In genomic region chr19:46303251-46304215, GRCm38 (mm10) we compare ENCODE assay signal across 8 mouse cellular contexts. TPM values are rescaled to one million over a fixed set of nuclear protein-coding genes. Genes with fewer than 3 reads are reported as not detected.
DNase-seq lines count a peak whose midpoint lies in the region; ATAC-seq and TF ChIP-seq lines count a peak whose summit lies in the region.

No protein-coding gene starts in this region.

- H3K4me2 ChIP-seq in limb, embryonic 14.5 days (replicated peaks; ENCODE audit: low read depth, low read length, severe bottlenecking) = peak overlapping the region; percentile 98
- H3K4me2 ChIP-seq in stomach, embryonic 15.5 days = peak overlapping the region; percentile 85

- H3K4me1 ChIP-seq in thymus, adult 2 months (replicated peaks; ENCODE audit: control insufficient read depth, insufficient read depth, low read length) = peaks cover 13% of the 10 kb centered on the region
- peaks cover 13% of the 10 kb centered on the region for H3K4me1 ChIP-seq in limb, embryonic 14.5 days (ENCODE audit: control insufficient read depth, insufficient read depth, low read length)
- peaks cover 12% of the 10 kb centered on the region for H3K4me1 ChIP-seq in stomach, embryonic 15.5 days

- TF ChIP-seq CTCF in gastrocnemius, adult 2 months (IDR thresholded peaks at IDR 0.05) = no peak
- TF ChIP-seq CTCF in thymus, adult 2 months (IDR thresholded peaks at IDR 0.05; ENCODE audit: borderline replicate concordance, control insufficient read depth, extremely low read depth, insufficient read depth, low read length, poor library complexity) = no peak

- no peak for TF ChIP-seq POLR2A in thymus, adult 2 months (IDR thresholded peaks at IDR 0.05; ENCODE audit: control insufficient read depth, extremely low read depth, insufficient read depth, low read length, poor library complexity)
- TF ChIP-seq POLR2A in limb, embryonic 14.5 days (IDR thresholded peaks at IDR 0.05; ENCODE audit: borderline replicate concordance, extremely low read depth, insufficient read depth, insufficient read length) = no peak

- peak; percentile 20 for DNase-seq in gastrocnemius, adult 2 months
- DNase-seq in gastrocnemius, postnatal 10 days = no peak
- DNase-seq in thymus, adult 2 months = peak; percentile 1
- no peak for DNase-seq in thymus, postnatal 14 days
- no peak for DNase-seq in limb, embryonic 14.5 days (ENCODE audit: low spot score)
- DNase-seq in urinary bladder, postnatal 14 days (ENCODE audit: low spot score) = no peak
- DNase-seq in urinary bladder, adult 18-20 months (ENCODE audit: low spot score in 2 of 2) = no peak

- intact Hi-C loops in gastrocnemius, adult 2 months (cut with DNase I) = no loop called here

- no peaks in the 10 kb centered on the region for H3K36me3 ChIP-seq in thymus, adult 2 months (ENCODE audit: control insufficient read depth, insufficient read depth, low read length)
- H3K36me3 ChIP-seq in limb, embryonic 14.5 days (ENCODE audit: control insufficient read depth, insufficient read depth, low read length) = peaks cover 5% of the 10 kb centered on the region
- H3K36me3 ChIP-seq in stomach, embryonic 15.5 days = no peaks in the 10 kb centered on the region

- H3K9ac ChIP-seq in limb, embryonic 14.5 days (ENCODE audit: low read depth, low read length, severe bottlenecking) = peak overlapping the region; percentile 64; the same call in 1 of the 2 replicates
- H3K9ac ChIP-seq in stomach, embryonic 15.5 days = peak overlapping the region; percentile 26; the same call in 1 of the 2 replicates

- no peak for ATAC-seq in limb, embryonic 14.5 days (ENCODE audit: low FRiP score, low read depth)
- ATAC-seq in stomach, embryonic 15.5 days (ENCODE audit: insufficient read depth, low FRiP score, low read depth) = no peak

- no peaks in the 10 kb centered on the region for H3K9me3 ChIP-seq in limb, embryonic 14.5 days (ENCODE audit: control insufficient read depth, low read length)
- H3K9me3 ChIP-seq in stomach, embryonic 15.5 days = no peaks in the 10 kb centered on the region

- 65% methylated on average over 18 of the region's 18 CpGs for WGBS in thymus, adult 2 months
- WGBS in limb, embryonic 14.5 days = 50% methylated on average over 18 of the region's 18 CpGs
- WGBS in stomach, embryonic 15.5 days = 51% methylated on average over 18 of the region's 18 CpGs

- H3K27ac ChIP-seq in gastrocnemius, adult 2 months = peak overlapping the region; percentile 96
- H3K27ac ChIP-seq in thymus, adult 2 months (ENCODE audit: control insufficient read depth, insufficient read depth, low read length) = no peak overlapping the region
- no peak overlapping the region for H3K27ac ChIP-seq in limb, embryonic 14.5 days (replicated peaks; ENCODE audit: low read depth, low read length)
- H3K27ac ChIP-seq in stomach, embryonic 15.5 days = peak overlapping the region; percentile 95

- H3K27me3 ChIP-seq in thymus, adult 2 months (ENCODE audit: control insufficient read depth, insufficient read depth, low read length) = no peaks in the 10 kb centered on the region
- peaks cover 4% of the 10 kb centered on the region; the same call in 1 of the 2 replicates for H3K27me3 ChIP-seq in limb, embryonic 14.5 days (ENCODE audit: control insufficient read depth, insufficient read depth, low read length)
- H3K27me3 ChIP-seq in stomach, embryonic 15.5 days (replicated peaks) = no peaks in the 10 kb centered on the region; the same call in 1 of the 2 replicates

- H3K4me3 ChIP-seq in gastrocnemius, adult 2 months = peak overlapping the region; percentile 89
- H3K4me3 ChIP-seq in thymus, adult 2 months (ENCODE audit: control insufficient read depth, insufficient read depth, low read length) = peak overlapping the region; percentile 94
- H3K4me3 ChIP-seq in limb, embryonic 14.5 days (replicated peaks; ENCODE audit: low read length) = peak overlapping the region; percentile 74
- peak overlapping the region; percentile 67 for H3K4me3 ChIP-seq in stomach, embryonic 15.5 days (replicated peaks)

RNA-seq across cellular contexts. Expression of gene Nfkb2, which starts 0.6 kb away (rescaled TPM):
- total RNA-seq in gastrocnemius, adult 2 months (2021) = 1 to 10 TPM; 8.2 to 8.5 TPM
- total RNA-seq in gastrocnemius, postnatal 10 days (2021) = 10 to 100 TPM; 10.4 to 14.3 TPM
- 107 and 122 TPM in 2 replicates for polyA plus RNA-seq in thymus, adult 2 months (2012; rRNA removed)
- 22.2 and 28.4 TPM in 2 replicates for polyA plus RNA-seq in limb, embryonic 14.5 days (2012; rRNA removed)
- polyA plus RNA-seq in limb, embryonic 14.5 days (2014; fragmentation: Nextera tagmentation; extraction: Ambion mirVana) = 9.7 and 13.2 TPM in 2 replicates
- 10.6 TPM in 2 replicates for polyA plus RNA-seq in stomach, embryonic 15.5 days (2015; fragmentation: Nextera tagmentation; extraction: Ambion mirVana)

RNA-seq across cellular contexts. Expression of gene Psd, which starts 23.4 kb away (rescaled TPM):
- under 1 TPM; 0.14 to 0.36 TPM for total RNA-seq in gastrocnemius, adult 2 months (2021)
- total RNA-seq in gastrocnemius, postnatal 10 days (2021) = 1 to 10 TPM; 2.2 to 2.6 TPM
- 1.5 and 1.6 TPM in 2 replicates for polyA plus RNA-seq in thymus, adult 2 months (2012; rRNA removed)
- polyA plus RNA-seq in limb, embryonic 14.5 days (2012; rRNA removed) = 7.8 and 8.9 TPM in 2 replicates
- 5.3 and 5.5 TPM in 2 replicates for polyA plus RNA-seq in limb, embryonic 14.5 days (2014; fragmentation: Nextera tagmentation; extraction: Ambion mirVana)
- polyA plus RNA-seq in stomach, embryonic 15.5 days (2015; fragmentation: Nextera tagmentation; extraction: Ambion mirVana) = 52.9 and 54.7 TPM in 2 replicates

RNA-seq across cellular contexts. Expression of gene Fbxl15, which starts 24.5 kb away (rescaled TPM):
- 1 to 10 TPM; 2.9 to 3.8 TPM for total RNA-seq in gastrocnemius, adult 2 months (2021)
- 1 to 10 TPM; 2.7 to 3.7 TPM for total RNA-seq in gastrocnemius, postnatal 10 days (2021)
- polyA plus RNA-seq in thymus, adult 2 months (2012; rRNA removed) = 13.5 and 15.2 TPM in 2 replicates
- 10.8 and 15.6 TPM in 2 replicates for polyA plus RNA-seq in limb, embryonic 14.5 days (2012; rRNA removed)
- 13.5 and 15.5 TPM in 2 replicates for polyA plus RNA-seq in limb, embryonic 14.5 days (2014; fragmentation: Nextera tagmentation; extraction: Ambion mirVana)
- polyA plus RNA-seq in stomach, embryonic 15.5 days (2015; fragmentation: Nextera tagmentation; extraction: Ambion mirVana) = 16.7 TPM in 2 replicates

RNA-seq across cellular contexts. Expression of gene Cuedc2, which starts 35.0 kb away (rescaled TPM):
- total RNA-seq in gastrocnemius, adult 2 months (2021) = 10 to 100 TPM; 58.2 to 67.6 TPM
- total RNA-seq in gastrocnemius, postnatal 10 days (2021) = 10 to 100 TPM; 88.3 TPM
- polyA plus RNA-seq in thymus, adult 2 months (2012; rRNA removed) = 85.4 and 105 TPM in 2 replicates
- polyA plus RNA-seq in limb, embryonic 14.5 days (2012; rRNA removed) = 110 and 133 TPM in 2 replicates
- 164 and 169 TPM in 2 replicates for polyA plus RNA-seq in limb, embryonic 14.5 days (2014; fragmentation: Nextera tagmentation; extraction: Ambion mirVana)
- 134 and 137 TPM in 2 replicates for polyA plus RNA-seq in stomach, embryonic 15.5 days (2015; fragmentation: Nextera tagmentation; extraction: Ambion mirVana)

RNA-seq across cellular contexts. Expression of gene Mfsd13a, which starts 37.4 kb away (rescaled TPM):
- total RNA-seq in gastrocnemius, adult 2 months (2021) = 1 to 10 TPM in 1 of 2 experiments, under 1 TPM in 1; 0.82 to 1.2 TPM
- 1 to 10 TPM; 1.2 to 1.5 TPM for total RNA-seq in gastrocnemius, postnatal 10 days (2021)
- 16.8 and 20.6 TPM in 2 replicates for polyA plus RNA-seq in thymus, adult 2 months (2012; rRNA removed)
- 5.4 and 8.0 TPM in 2 replicates for polyA plus RNA-seq in limb, embryonic 14.5 days (2012; rRNA removed)
- 3.2 and 3.5 TPM in 2 replicates for polyA plus RNA-seq in limb, embryonic 14.5 days (2014; fragmentation: Nextera tagmentation; extraction: Ambion mirVana)
- 11.9 and 12.9 TPM in 2 replicates for polyA plus RNA-seq in stomach, embryonic 15.5 days (2015; fragmentation: Nextera tagmentation; extraction: Ambion mirVana)

Comparison
In these comparisons a context has a peak if more than half of its experiments do, and no peak if none do; other contexts are left out.
1. DNase-seq: peak in gastrocnemius, adult 2 months (single experiment) and thymus, adult 2 months (single experiment); none in gastrocnemius, postnatal 10 days (single experiment), thymus, postnatal 14 days (single experiment), limb, embryonic 14.5 days (single experiment), urinary bladder, postnatal 14 days (single experiment) and urinary bladder, adult 18-20 months (0 of 2).
2. H3K27ac ChIP-seq: peak in gastrocnemius, adult 2 months (single experiment) and stomach, embryonic 15.5 days (single experiment); none in thymus, adult 2 months (single experiment) and limb, embryonic 14.5 days (single experiment).
3. Peak in every context shown above with its lines, with median percentiles within 50 percentile points of each other: H3K4me3 ChIP-seq.